Mouse (Mus musculus): Measurements from ENCODE around the gene Klf12.
A peak's percentile ranks its signal among the peaks of the same experiment; 100 is the strongest.

The Klf12 gene

DNA sequence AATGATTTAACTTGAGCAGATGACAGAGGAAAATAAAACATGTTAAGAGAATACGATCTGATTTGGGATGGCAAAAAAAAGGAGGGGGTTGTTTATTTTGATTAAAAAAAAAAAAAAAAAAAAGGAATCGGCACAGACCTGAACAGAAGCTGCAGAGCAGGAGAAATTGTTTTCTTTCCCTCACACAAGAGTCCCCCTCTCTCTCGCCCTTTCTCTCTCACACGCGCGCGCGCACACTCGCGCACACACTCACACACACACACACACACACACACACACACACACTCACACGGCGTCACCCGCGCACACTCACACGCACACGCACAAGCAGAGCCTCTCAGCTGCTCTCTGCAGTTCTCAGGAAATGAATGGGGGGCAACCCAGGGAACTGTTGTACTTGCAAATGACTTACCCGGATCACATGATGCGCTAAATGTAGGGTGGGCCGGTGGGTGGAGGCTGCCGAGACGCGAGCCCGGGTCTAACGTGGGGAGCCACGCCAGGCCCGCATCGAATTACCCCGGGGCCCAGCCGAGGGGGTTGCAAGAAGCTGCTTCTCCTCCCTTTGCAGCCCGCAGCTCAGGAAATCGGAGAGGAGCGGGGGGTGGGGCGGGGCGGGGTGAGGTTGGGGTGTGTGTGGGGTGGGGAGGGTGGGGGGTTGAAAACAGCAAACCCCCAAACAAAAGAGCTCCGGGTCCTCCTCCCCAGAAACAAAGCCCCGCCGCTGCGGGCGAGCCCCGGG is at the start of gene Klf12:
TSS of gene Klf12 (minus strand) at position 561 of the 742 bp plus-strand sequence.
- peak; percentile 79 to 83 for DNase-seq (ENCODE audit: low spot score in 2 of 2)

DNA sequence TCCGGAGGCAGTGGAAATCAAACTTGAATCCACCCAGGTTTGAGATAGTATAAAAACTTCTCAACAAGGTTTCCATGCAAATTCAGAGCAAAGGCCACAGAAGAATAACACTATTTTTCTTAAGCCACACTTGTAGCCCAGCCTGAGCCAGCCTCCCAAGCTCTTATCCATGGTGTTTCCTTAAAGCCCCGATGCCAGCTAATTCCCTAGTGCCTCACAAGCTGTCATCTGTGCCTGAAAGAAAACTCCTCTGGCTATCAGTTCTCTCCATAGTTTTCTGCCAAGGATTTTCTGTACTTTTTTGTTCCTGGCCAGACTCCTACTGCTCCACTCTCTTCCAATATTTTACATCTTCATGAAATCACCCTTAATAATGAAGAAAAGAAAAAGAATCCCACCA is 48.9 kb upstream of the Klf12 start:
- DNase-seq (ENCODE audit: low spot score in 2 of 2), result no peak

GRCm38 (mm10) chr14:100328602-100329276 is 44.3 kb upstream of the Klf12 start:
- DNase-seq (ENCODE audit: low spot score in 2 of 2), result no peak

DNA sequence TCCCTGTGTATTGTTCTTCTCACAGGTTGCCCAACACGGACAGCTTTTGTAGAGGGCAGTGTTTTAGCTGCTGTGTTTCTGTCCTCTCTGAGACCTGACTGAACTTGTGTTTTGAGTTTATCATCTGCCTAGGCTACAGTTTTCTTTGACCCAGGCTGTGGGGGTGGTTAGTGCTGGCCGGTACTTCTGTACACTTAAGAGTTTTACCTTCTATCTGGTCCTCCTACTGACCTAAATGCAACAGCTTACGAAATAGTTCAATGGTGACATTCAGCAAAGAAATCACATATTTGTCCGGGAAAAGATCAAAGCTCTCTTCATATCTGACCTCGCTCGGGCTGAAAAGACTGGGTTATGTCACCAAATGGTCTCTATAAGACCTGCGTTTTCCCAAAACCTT is 39.8 kb upstream of the Klf12 start:
- DNase-seq (ENCODE audit: low spot score in 2 of 2), result no peak

DNA sequence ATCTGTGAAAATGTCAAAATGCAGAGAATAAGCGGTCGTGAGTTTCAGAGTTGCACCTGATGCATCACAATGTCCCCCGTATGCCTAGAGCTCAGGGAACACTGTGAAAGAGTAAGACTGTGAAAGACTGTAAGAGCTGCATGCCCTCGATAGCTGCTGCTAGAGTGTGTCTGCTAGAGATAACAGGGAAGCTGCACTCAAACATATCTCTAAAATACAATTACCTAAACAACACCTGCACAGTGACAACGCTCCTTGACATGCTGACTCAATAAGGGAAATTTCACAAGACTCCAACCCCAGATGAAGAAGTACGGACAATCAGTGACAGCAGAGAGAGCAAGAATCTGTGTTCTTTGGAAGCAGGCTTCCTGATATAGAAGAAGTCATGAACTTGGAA is 37.5 kb upstream of the Klf12 start:
- DNase-seq (ENCODE audit: low spot score in 2 of 2), result no peak

- no peak for DNase-seq (ENCODE audit: low spot score in 2 of 2)
These were observed 32.3 kb upstream of the Klf12 start for GRCm38 (mm10) chr14:100316780-100317179.

DNA sequence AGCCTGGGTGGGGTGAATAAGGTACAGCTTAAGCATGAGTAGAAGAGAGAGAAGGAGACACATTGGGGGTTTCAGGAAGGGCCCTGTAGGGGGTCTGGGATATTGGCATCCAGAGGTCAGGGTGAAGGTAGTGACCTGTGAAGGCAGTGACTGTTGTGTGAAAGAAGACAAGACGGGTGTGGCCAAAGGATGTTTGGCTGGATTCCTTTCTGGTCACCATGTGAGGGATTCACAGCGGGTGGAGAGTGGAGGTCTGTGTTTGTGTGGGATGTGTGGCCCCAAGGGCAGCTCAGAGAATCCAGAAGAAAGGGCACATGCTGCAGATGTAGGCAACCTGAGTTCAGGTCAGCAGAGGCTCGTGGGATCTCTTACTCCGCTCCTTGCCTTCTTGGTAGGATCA is 29.6 kb upstream of the Klf12 start:
- DNase-seq (ENCODE audit: low spot score in 2 of 2), result no peak

- no peak for DNase-seq (ENCODE audit: low spot score in 2 of 2)
These were observed 16.4 kb upstream of the Klf12 start for GRCm38 (mm10) chr14:100300905-100301304.

DNA sequence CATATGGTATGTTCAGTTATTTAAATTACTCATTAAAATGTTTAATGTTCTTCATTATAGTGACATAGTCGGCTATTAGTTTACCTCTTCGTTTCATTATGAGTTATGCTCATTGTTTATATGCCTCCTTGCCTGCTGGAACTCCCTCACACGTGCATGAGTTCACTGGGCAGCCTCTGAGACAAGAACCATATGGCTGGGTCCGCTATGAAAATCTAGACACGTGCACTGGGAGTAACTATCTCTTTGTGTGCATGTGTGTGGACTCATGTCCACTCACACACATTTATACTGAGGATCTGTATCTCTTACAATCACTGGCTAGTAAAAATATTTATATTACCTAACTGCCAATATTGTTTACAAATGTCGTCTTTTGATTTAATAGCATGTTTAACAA is 14.4 kb upstream of the Klf12 start:
- no peak for DNase-seq (ENCODE audit: low spot score in 2 of 2)

DNA sequence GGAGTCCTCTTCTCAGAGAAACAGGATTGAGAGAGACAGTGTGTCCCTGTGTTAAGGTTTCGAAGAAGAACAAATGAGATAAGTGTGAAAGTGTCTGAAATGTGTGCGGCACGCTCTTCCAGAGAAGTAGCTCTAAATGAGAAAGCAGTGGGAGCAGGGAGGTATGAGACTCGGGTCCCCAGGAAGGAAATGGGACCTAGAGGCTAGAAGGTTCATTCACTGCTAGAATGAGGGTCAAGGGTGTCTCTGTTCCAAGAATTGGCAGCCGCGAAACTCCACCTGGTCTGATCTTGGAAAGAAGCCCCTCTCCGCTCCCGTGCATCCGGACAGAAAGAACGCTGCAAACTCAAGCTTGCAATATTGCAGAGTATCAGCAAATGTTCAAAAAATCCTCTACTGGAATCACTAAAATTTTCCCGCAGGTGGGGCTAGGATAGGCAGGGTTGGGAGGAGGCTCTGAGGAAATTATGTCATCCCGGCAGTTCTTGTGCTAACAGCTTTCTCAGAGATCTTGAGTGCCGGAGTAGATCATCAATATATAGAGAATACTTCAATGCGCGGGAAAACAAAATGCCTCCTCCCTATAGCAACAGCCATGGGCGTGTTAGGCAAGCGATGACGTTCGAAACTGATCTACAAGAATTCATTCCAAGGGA is 2.2 kb upstream of the Klf12 start:
- peak in 1 of 2 experiments; percentile 42 for DNase-seq (ENCODE audit: low spot score in 2 of 2)

GRCm38 (mm10) chr14:100285656-100286585 is 1.4 kb upstream of the Klf12 start:
- peak in 1 of 2 experiments; percentile 68 for DNase-seq (ENCODE audit: low spot score in 2 of 2)

DNA sequence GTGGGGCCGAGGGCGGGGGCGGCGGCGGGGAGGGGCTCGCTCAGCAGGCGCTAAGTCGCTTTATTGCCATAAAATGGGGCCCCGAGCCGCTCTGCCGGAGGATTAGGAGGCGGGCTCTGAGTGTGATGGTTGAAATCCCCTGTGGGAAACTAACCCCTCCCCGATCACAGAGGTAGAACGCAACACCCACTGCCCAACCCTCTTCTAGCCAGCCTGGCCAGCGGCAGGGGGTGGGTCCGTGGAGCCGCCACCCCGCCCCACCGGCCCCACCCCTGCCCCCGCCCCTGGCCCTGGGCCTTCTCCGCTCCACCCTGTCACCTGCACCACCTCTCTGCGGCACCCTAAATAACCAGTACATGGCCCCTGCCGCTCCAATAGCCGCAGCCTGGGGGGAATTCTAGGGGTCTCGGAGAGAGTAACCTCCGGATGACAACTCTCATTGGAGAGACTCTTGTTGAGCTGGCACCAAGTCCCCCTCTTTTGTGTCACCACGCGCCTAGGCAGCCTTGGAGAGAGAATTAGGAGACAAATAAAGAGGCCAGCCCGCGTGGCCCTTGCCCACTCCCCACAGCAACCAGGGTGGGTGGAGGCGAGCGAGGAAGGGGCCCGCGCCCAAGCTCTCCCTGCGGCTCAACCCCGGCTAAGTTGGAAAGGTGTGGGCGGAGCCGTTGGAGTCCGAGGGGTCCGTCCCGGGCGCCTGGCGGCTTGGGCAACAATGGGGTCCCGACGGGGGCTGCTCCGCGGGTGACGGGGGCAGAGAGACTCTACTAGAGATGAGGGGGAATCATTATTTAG is 579 bp upstream of the Klf12 start:
- peak in 1 of 2 experiments; percentile 67 for DNase-seq (ENCODE audit: low spot score in 2 of 2)

DNA sequence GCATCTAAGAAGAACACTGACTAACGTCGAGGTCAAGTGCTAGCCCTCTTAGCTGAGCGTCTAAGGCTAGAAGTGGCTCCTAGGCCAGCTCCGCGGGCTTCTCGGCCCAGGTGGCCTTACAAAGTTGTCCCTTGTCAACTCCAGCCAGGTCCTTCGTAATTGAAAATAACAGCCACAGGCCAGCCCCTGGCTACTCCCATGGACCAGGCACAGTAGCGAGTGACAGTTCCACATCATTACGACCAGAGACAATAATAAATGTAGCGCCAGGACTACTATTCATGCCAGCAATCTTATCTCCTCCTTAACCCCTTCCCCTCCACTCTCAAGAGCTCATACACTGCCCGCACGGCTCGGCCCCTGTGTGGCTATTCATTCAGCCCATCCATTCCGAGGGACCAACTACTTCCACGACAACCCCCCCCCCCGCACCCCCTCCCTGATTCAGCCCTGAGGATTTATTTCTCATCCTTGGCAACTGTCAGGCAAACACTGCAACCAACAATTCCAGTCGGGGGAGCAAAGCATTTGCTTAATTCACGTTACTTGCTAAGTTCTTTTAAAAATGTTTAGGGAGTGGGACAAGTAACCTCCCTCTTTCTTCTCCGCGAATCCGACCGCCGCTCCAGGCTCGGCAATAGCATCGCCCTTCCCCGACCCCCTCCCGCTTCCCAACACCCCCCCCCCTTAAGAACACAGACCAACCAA is 914 bp downstream of the Klf12 start:
- peak in 1 of 2 experiments; percentile 18 for DNase-seq (ENCODE audit: low spot score in 2 of 2)

DNA sequence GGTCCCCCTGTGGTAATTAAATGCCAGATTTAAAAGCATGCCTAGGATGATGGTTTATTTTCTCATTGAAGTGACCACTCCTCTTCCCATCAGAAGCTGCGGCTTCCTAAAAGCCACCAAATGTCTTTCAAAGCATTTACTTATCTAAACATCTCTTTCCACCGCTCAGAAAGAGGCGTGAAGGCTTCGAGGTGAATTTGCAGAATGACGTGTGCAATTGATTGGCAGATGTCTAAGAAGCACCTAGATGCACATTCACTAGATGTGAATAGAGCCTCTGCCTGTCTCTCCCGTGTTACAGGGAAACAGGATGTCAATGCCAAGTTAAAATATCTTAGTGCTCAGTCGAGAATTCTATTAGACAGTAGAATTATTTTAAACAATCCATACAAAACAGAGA is 1.8 kb downstream of the Klf12 start:
- no peak for DNase-seq (ENCODE audit: low spot score in 2 of 2)

DNA sequence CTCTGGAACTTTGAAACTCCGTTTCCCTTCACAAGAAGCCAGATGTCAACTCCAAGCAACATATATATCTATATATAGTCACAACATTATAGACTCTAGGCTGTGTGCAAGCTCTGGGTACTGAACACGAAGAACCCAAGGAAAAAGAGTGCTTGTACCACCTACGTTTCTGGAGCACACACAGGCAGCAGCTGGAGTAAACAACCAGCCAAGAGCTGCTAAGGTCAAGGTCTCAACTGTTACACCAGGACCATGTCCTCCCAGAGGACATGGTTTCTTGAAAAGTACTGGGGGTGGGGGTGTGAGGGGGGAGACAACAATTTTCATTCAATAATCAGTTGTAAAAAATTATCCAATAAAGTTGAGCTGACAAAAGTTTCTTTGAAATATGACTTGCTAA is 2.7 kb downstream of the Klf12 start:
- DNase-seq (ENCODE audit: low spot score in 2 of 2), result no peak

GRCm38 (mm10) chr14:100274179-100274578 is 10.3 kb downstream of the Klf12 start:
- DNase-seq (ENCODE audit: low spot score in 2 of 2), result no peak

- no peak for DNase-seq (ENCODE audit: low spot score in 2 of 2)
These were observed 23.9 kb downstream of the Klf12 start for GRCm38 (mm10) chr14:100260531-100260930.

DNA sequence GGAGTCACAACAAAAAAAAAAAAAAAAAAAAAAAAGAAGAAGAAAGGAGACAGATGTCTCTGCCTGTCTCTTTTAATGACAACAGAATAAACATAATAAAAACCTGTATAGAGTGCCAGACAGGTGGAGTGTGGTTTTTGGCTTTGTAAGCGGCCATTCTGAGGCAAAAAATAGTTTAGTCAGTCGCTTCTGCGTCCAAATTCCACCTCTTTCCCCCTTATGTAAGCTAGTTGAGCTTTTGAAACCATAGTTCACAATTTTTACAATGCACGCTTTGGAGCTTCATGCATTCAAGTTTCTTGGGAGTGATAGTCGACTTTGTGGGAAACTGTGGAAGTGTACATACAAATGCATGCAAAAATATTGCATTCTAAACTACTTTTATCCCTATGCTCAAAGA is 41.4 kb downstream of the Klf12 start:
- DNase-seq (ENCODE audit: low spot score in 2 of 2), result no peak

DNA sequence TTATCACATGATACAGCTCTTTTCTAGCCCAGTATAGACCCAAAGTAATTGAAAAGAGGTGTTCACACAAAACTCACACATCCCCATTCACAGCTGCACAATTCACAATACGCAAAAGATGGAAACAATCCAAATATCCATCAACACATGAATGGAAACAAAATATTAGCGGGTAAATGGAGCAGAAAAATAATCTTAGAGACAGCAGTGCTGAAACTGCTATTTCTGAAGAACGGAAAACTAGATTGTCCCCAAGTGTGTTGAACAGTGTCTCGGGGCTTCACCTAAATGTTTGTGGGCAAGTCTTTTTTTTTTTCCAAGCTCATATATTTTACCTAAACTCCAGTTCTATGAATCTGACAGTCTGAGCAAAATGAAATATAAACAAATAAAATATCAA is 44.6 kb downstream of the Klf12 start:
- no peak for DNase-seq (ENCODE audit: low spot score in 2 of 2)

- no peak for DNase-seq (ENCODE audit: low spot score in 2 of 2)
These were observed 47.7 kb downstream of the Klf12 start for GRCm38 (mm10) chr14:100236757-100237156.

Data from left cerebral cortex, adult 9 months (tissue).